Mouse (Mus musculus): Measurements from ENCODE around the gene Riox2.

Riox2 gene

DNA sequence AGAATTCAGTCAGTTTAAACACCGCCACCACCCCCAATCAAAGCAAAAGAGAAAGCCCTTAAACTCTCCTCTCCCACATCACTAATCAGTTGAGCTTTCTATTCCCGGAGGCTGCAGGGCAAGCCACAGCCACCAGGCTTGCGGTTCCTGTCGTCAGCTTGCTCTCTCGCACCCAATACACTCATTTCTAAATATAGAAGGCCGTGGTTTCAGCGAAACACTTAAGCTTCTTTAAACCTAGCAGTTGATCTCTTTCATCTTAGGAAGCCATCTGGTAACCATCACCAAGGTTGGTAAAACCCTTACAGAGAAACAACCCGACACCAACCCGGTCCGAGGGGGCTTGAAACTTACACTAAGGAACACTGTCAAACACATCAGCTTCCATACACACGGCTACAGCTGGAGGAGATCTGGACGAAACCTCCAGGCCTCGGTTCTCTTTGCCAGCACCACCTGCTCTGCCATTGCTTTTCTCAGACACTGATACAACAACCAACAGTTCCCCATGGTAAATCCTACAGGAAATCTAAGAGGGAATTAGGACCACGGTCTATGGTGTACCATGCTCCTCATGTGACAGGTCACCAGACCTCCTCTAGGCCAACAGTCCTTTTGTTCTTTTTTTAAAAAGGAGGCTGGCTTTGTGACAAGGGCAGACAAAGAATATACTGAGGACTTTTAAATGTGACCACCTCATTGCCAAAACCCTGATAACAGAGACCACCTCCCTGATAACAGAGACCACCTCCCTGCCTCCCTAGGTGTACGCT is 46.1 kb downstream of the Riox2 start:
- DNase-seq (ENCODE audit: low spot score): no peak

DNA sequence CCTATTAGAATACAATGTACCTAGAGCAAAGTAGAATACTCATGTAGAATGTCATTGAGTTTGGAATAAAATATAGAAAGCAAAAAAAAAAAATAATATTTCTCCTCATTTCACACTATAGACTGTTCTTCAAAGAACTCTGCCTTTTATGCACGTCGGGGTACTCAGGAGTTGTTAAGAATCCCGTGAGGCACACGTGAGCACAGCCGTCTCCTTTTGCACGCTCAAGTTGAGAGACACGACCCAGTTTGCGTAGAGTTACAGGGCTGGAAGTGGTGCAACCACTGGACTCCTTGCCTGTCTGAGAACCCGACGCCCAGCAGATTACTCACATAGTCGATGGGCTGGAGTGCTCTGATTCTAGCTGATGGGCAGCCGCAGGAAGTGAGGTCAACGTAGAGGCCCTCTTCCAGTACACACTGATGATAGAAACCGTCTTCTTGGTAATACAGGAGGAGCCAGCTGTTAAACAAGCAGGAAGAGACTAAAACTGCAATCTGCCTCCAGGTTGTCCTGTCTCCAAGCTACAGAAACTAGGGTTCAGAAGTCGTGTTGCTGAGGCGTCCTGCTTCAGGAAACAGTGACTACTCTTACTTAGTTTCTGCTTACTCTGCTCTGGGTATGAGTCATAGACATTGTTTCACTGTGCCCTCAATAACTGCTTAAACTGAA is 50.3 kb downstream of the Riox2 start:
- no peak for DNase-seq (ENCODE audit: low spot score)

DNA sequence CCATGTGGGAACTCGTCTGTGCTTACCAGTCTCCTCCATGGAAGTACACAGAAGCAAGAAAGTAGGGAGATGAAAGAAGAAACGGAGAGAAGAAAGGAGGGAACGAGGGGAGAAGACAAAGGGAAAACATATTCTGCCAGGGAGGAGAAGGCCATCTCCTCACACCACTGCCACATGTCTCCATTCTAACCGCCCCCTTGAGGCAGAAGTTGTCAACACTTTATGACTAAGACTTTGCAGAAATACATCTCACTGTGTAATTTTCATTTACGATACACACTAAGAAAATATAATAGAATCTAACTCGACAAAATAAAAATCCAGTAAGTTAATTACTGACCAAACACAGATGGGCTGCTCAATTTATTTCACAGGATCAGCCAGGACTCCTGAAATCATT is 55.4 kb downstream of the Riox2 start:
- no peak for DNase-seq (ENCODE audit: low spot score)

DNA sequence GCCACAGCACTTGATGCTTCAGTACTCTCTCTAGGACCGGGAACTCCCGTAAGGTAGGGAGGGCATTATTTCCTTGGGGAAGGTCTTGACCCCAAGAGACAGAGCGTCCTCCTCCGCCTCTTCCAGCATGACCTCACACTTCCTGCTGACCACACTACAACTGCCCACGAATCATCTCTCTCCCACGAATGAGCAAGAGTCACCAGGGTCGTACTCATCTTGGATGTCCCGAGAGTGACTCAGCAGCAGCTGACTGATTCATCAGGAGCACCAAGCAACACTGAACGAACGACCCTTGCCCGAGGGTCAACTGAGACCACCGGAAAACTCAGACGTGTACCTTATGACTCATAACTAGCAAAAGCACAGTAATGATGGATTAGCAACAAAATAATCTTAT is 58.0 kb downstream of the Riox2 start:
- DNase-seq (ENCODE audit: low spot score): no peak

DNA sequence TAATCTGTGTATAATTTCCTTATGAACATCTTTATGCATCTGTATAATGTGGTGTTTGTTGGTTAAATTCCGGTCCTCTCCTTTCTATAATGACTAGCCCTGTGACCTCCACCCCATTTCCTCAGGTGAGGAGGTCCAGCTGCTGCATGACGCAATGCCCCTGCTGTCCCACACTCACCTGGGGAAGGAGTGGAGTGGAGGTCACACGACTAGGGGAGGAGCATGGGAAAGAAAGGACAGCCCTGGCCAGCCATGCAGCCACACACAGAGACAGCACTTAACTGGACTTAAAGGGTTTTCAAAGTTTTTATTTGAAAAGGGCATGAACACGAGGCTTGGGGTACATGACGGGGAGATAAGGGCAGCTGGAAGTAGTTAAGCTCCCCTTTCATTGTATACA is 59.7 kb downstream of the Riox2 start:
- DNase-seq (ENCODE audit: low spot score): no peak

DNA sequence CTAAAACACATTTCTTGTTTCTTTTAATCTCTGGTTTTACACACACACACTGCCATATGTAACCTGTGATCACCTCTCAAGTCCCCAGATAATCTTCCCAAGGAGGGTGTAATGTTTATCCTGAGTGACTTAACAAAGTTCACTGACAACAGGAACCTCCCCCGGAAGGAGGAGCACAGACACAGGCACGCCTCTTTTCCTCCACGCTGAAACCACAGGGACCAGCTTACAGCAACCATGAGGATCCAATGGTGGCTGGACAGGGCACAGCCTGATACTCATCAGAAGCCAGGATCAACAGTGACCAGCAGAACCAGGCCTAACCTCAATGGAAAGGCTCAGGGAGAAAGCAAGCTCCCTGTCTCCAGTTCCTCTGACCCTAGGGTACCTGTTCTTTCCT is 61.0 kb downstream of the Riox2 start:
- no peak for DNase-seq (ENCODE audit: low spot score)

DNA sequence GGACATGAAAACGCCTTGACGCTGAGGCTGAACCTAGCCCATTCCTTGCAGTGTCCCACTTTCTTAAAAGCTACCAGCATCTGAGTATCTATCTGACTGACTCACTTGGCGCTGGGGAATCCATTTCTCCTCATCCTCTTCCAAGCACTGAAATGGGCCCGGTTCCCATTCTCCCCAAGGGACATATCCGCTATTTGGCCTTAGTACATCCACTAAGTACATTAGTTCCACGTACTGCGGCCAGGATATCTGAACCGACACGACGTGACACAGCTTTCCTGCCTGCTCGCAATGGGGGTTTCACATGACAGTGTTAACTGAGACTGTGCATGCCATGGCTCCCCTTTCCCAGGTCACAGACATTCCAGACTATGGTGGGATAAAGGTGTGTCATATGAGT is 62.8 kb downstream of the Riox2 start:
- no peak for DNase-seq (ENCODE audit: low spot score)

DNA sequence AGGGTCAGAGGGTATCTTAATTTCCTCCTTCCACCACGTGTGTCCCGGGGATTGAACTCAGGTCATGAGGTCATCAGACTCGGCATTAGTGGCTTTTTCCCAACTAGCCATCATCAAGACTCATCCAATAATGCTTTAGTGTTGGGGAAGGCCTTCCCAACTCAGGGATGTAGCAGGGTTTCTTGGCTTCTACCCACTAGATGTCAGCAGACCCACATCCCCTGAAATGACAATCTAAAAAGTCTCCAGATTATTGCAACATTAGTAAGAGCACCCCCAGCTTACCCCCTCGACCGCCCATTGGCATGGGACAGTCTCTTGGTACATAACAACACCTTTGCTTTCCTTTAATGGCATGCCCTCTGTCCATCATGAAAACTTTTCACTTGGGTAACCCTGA is 64.1 kb downstream of the Riox2 start:
- no peak for DNase-seq (ENCODE audit: low spot score)

DNA sequence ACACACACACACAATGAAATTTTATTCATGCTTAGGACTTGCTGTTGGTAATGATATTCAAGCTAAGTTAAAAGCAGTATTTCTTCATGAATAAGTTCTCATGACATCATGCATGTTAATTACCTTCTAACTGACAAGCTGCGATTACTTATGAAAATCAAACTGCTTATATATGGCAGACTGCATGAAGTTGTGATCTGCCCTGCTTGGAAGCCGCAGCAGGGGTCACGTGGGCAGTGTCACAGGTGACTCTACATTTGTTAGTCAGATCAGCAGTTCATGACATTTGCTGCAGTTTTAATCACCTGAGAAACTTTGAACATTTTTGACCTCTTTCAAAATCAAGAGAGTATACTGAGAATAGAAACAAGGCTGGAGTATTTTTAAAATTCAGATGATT is 69.4 kb downstream of the Riox2 start:
- DNase-seq (ENCODE audit: low spot score): no peak

DNA sequence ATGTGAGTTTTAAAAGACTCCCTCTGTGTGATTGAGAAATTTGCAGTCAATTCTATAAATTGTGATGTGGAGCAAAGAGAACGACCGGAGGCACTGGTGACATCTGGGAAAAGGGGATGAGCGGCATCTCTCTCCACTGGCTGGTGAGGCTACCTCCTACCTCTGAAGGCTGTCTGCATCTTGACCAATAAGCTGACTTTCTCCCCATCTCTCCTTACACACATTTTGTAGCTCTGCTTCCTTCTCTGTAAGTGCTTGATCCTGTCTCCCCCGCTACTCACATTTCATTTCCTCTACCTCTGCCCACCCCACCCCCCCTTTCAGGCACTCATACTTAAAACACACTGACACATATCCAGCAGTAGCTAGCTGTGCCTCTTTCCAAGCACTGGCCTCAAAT is 69.8 kb downstream of the Riox2 start:
- no peak for DNase-seq (ENCODE audit: low spot score)

Data from ovary, postnatal 14 days (tissue).